In the genomic region with DNA sequence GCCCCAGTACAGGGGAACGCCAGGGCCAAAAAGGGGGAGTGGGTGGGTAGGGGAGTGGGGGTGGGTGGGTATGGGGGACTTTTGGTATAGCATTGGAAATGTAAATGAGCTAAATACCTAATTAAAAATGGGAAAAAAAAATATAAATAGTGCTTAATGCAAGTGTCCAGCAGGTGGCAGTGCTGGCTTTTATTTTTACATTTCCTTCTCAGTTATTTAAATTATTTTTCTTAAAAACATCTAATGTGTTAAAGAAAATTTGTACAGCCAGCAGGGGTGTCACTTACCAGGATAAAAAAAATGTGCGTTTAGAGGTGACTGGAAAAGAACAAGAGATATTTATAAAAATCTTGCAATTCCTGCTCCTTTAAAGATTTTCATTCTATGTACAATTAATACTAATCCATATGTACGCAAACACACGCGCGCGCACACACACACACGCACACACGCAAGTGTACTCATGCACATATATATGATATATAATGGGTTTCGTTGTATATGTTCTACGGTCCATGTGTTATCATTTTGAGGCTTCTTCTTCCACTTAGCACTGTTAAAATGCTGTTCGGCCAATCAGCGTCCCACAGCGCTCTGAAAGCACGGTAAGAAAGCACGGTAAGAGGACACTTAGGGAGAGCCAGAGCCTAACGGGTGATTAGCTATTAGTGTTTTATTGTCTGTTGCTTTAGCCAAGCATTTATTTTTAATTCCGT, we compare ENCODE assay signal across 9 mouse cellular contexts.
A peak's percentile ranks its signal among the peaks of the same experiment; 100 is the strongest.
DNase-seq lines count a peak whose midpoint lies in the region; ATAC-seq and TF ChIP-seq lines count a peak whose summit lies in the region.
"Had no signal": no experiment of that assay in that cellular context is flagged by ENCODE, and none has a peak within 500 bp of the region (broad histone marks: within the 10 kb centered on the region; RNA-seq: fewer than 3 reads in every experiment).

No protein-coding gene starts in this region.

- WGBS in heart, embryonic 11.5 days (ENCODE audit: insufficient replicate concordance), result 65% methylated on average over 18 of the region's 18 CpGs
- WGBS in forebrain, embryonic 15.5 days, result 65% methylated on average over 18 of the region's 18 CpGs
- WGBS in neural tube, embryonic 15.5 days, result 56% methylated on average over 18 of the region's 18 CpGs
- 60% methylated on average over 18 of the region's 18 CpGs for WGBS in kidney, adult 2 months

- no peak overlapping the region for H3K4me2 ChIP-seq in heart, embryonic 11.5 days
- H3K4me2 ChIP-seq in forebrain, embryonic 15.5 days (replicated peaks), result no peak overlapping the region
- peak overlapping the region; percentile 38 for H3K4me2 ChIP-seq in neural tube, embryonic 15.5 days
- H3K4me2 ChIP-seq: stomach, embryonic 15.5 days had no signal

- no peaks in the 10 kb centered on the region for H3K4me1 ChIP-seq in heart, embryonic 11.5 days (ENCODE audit: control insufficient read depth, insufficient read depth, low read length)
- peaks cover 4% of the 10 kb centered on the region; the same call in 1 of the 2 replicates for H3K4me1 ChIP-seq in forebrain, embryonic 15.5 days
- H3K4me1 ChIP-seq in neural tube, embryonic 15.5 days, result peaks cover 5% of the 10 kb centered on the region; the same call in 1 of the 2 replicates
- no peaks in the 10 kb centered on the region for H3K4me1 ChIP-seq in kidney, adult 2 months (ENCODE audit: control insufficient read depth, insufficient read depth, low read length)
- H3K4me1 ChIP-seq: stomach, embryonic 15.5 days had no signal

- H3K4me3 ChIP-seq in heart, embryonic 11.5 days (ENCODE audit: low read depth, low read length), result no peak overlapping the region
- no peak overlapping the region for H3K4me3 ChIP-seq in forebrain, embryonic 15.5 days
- H3K4me3 ChIP-seq in neural tube, embryonic 15.5 days (replicated peaks), result no peak overlapping the region
- no peak overlapping the region for H3K4me3 ChIP-seq in kidney, adult 2 months (ENCODE audit: insufficient read depth, low read depth, low read length)
- H3K4me3 ChIP-seq: stomach, embryonic 15.5 days had no signal

- TF ChIP-seq POLR2A in kidney, adult 2 months (IDR thresholded peaks at IDR 0.05; ENCODE audit: low read depth, low read length), result no peak

- peak; percentile 11 to 25 for DNase-seq in heart, postnatal 10 days
- DNase-seq in testis, postnatal 10 days (ENCODE audit: low spot score), result peak; percentile 57
- DNase-seq in testis, postnatal 14 days (ENCODE audit: low spot score), result no peak
- DNase-seq in kidney, adult 2 months, result no peak
- no peak for DNase-seq in T-cell, adult 2 months (ENCODE audit: low spot score)

- no peak for ATAC-seq in heart, embryonic 11.5 days (replicated peaks; ENCODE audit: insufficient number of reproducible peaks, low FRiP score, low TSS enrichment)
- ATAC-seq in forebrain, embryonic 15.5 days (replicated peaks), result peak; percentile 79
- peak; percentile 69 for ATAC-seq in neural tube, embryonic 15.5 days (ENCODE audit: low FRiP score)

- no peaks in the 10 kb centered on the region for H3K27me3 ChIP-seq in heart, embryonic 11.5 days (ENCODE audit: control insufficient read depth, insufficient read depth, low read length)
- no peaks in the 10 kb centered on the region for H3K27me3 ChIP-seq in forebrain, embryonic 15.5 days
- no peaks in the 10 kb centered on the region for H3K27me3 ChIP-seq in neural tube, embryonic 15.5 days (replicated peaks)
- no peaks in the 10 kb centered on the region for H3K27me3 ChIP-seq in kidney, adult 2 months (replicated peaks; ENCODE audit: control insufficient read depth, insufficient read depth, low read length)
- H3K27me3 ChIP-seq: stomach, embryonic 15.5 days had no signal

- intact Hi-C loops in heart, postnatal 10 days (cut with DNase I), result loop anchor here (1.0 to 10.0 kb wide), 3 partner anchors 536 to 893 kb away; no protein-coding TSS in a partner anchor

- H3K9me3 ChIP-seq in heart, embryonic 11.5 days (replicated peaks; ENCODE audit: control insufficient read depth, low read length), result no peaks in the 10 kb centered on the region
- H3K9me3 ChIP-seq in forebrain, embryonic 15.5 days, result no peaks in the 10 kb centered on the region
- H3K9me3 ChIP-seq in neural tube, embryonic 15.5 days (replicated peaks), result no peaks in the 10 kb centered on the region
- H3K9me3 ChIP-seq: stomach, embryonic 15.5 days had no signal

- TF ChIP-seq CTCF in kidney, adult 2 months (conservative IDR thresholded peaks at IDR 0.05; ENCODE audit: insufficient read depth, insufficient read length, low read depth, low read length), result no peak

- H3K9ac ChIP-seq in heart, embryonic 11.5 days (ENCODE audit: low read depth, low read length), result no peak overlapping the region
- H3K9ac ChIP-seq in forebrain, embryonic 15.5 days (replicated peaks), result no peak overlapping the region
- H3K9ac ChIP-seq in neural tube, embryonic 15.5 days (replicated peaks), result no peak overlapping the region
- H3K9ac ChIP-seq: stomach, embryonic 15.5 days had no signal

- H3K27ac ChIP-seq in heart, embryonic 11.5 days (ENCODE audit: low read depth, low read length), result no peak overlapping the region
- H3K27ac ChIP-seq in forebrain, embryonic 15.5 days (replicated peaks), result no peak overlapping the region
- H3K27ac ChIP-seq in neural tube, embryonic 15.5 days (replicated peaks), result no peak overlapping the region
- H3K27ac ChIP-seq in kidney, adult 2 months (ENCODE audit: insufficient read depth, low read depth, low read length), result no peak overlapping the region
- H3K27ac ChIP-seq: stomach, embryonic 15.5 days had no signal

- no peaks in the 10 kb centered on the region for H3K36me3 ChIP-seq in heart, embryonic 11.5 days (ENCODE audit: control insufficient read depth, insufficient read depth, low read length)
- H3K36me3 ChIP-seq in forebrain, embryonic 15.5 days, result no peaks in the 10 kb centered on the region
- H3K36me3 ChIP-seq in neural tube, embryonic 15.5 days, result no peaks in the 10 kb centered on the region
- H3K36me3 ChIP-seq in kidney, adult 2 months (ENCODE audit: control insufficient read depth, insufficient read depth, low read length), result no peaks in the 10 kb centered on the region
- H3K36me3 ChIP-seq: stomach, embryonic 15.5 days had no signal

Comparison
In these comparisons a context has a peak if more than half of its experiments do, and no peak if none do; other contexts are left out.
1. DNase-seq: peak in heart, postnatal 10 days (2 of 2) and testis, postnatal 10 days (single experiment); none in testis, postnatal 14 days (single experiment), kidney, adult 2 months (single experiment) and T-cell, adult 2 months (single experiment).